In genomic region chr14:46787787-46788504, GRCm38 (mm10) we compare ENCODE assay signal across 8 mouse cellular contexts. TPM values are rescaled to one million over a fixed set of nuclear protein-coding genes. Genes with fewer than 3 reads are reported as not detected.
DNase-seq lines count a peak whose midpoint lies in the region; ATAC-seq lines count a peak whose summit lies in the region.

Cnih1 (minus strand) TSS chr14:46788411.

- H3K4me3 ChIP-seq in hindbrain, embryonic 16.5 days (ENCODE audit: low read length) = peak within 1 kb of the TSS; percentile 93
- H3K4me3 ChIP-seq in macrophage (ENCODE audit: inconsistent target) = peak within 1 kb of the TSS; percentile 57

- H3K36me3 ChIP-seq in hindbrain, embryonic 16.5 days (ENCODE audit: control insufficient read depth, insufficient read depth, low read length) = 0 out of 2 replicates have a peak, but pooled peaks cover 2% of the 10 kb centered on the region
- no peaks in the 10 kb centered on the region; the same call in 1 of the 2 replicates for H3K36me3 ChIP-seq in macrophage (ENCODE audit: inconsistent target)

- peaks cover 16% of the 10 kb centered on the region for H3K4me1 ChIP-seq in hindbrain, embryonic 16.5 days (ENCODE audit: control insufficient read depth, insufficient read depth, low read depth, low read length)

- ATAC-seq in hindbrain, embryonic 16.5 days = peak; percentile 97

- under 1% methylated on average over 63 of the region's 86 CpGs for WGBS in hindbrain, embryonic 16.5 days
- WGBS in macrophage (ENCODE audit: missing documents) = under 1% methylated on average over 76 of the region's 86 CpGs

- peak within 1 kb of the TSS; percentile 99 for H3K27ac ChIP-seq in hindbrain, embryonic 16.5 days (ENCODE audit: low read depth, low read length)
- H3K27ac ChIP-seq in macrophage = 0 out of 2 replicates have a peak within 1 kb of the TSS, but pooled peaks have one; percentile 8

- H3K27me3 ChIP-seq in hindbrain, embryonic 16.5 days (replicated peaks; ENCODE audit: control insufficient read depth, insufficient read depth, low read length) = no peaks in the 10 kb centered on the region

- no peaks in the 10 kb centered on the region for H3K9me3 ChIP-seq in hindbrain, embryonic 16.5 days (ENCODE audit: control insufficient read depth, low read length)

- H3K79me2 ChIP-seq in macrophage (ENCODE audit: inconsistent target) = peaks cover 47% of the 10 kb centered on the region

- peak; percentile 92 for DNase-seq in T-cell, adult 2 months (ENCODE audit: low spot score)
- peak; percentile 90 to 92 for DNase-seq in cerebellum, postnatal 36 days
- peak; percentile 87 for DNase-seq in gastrocnemius, adult 18-20 months (ENCODE audit: low spot score)
- peak; percentile 87 to 95 for DNase-seq in left cerebral cortex, adult 18-20 months (ENCODE audit: low spot score in 2 of 2)
- DNase-seq in right cerebral cortex, adult 18-20 months = peak; percentile 92
- peak; percentile 48 for DNase-seq in urinary bladder, postnatal 10 days (ENCODE audit: low spot score)

- H3K4me2 ChIP-seq in hindbrain, embryonic 16.5 days (ENCODE audit: low read length) = peak within 1 kb of the TSS; percentile 90

- H3K9ac ChIP-seq in hindbrain, embryonic 16.5 days (ENCODE audit: low read depth, low read length) = peak within 1 kb of the TSS; percentile 98

RNA-seq across cellular contexts. Expression of gene Cnih1, which starts in this region (rescaled TPM):
- 10 to 100 TPM; 55.0 to 57.3 TPM for total RNA-seq in gastrocnemius, adult 18-20 months (2021)
- polyA plus RNA-seq in hindbrain, embryonic 16.5 days (2015; fragmentation: Nextera tagmentation; extraction: Ambion mirVana) = 194 and 203 TPM in 2 replicates
- total RNA-seq in left cerebral cortex, adult 18-20 months (2021) = 10 to 100 TPM; 88.2 to 91.3 TPM
- total RNA-seq in macrophage (2018; cell fraction: chromatin; rRNA removed) = 10 to 100 TPM in 3 of 26 experiments, 1 to 10 TPM in 23; 1.1 to 26.7 (median 7.0) TPM
- total RNA-seq in macrophage (2018; cell fraction: cytosol; rRNA removed) = 10 to 100 TPM; 57.6 to 99.6 (median 79.9) TPM
- total RNA-seq in macrophage (2018; cell fraction: nucleus; rRNA removed) = 100 to 1,000 TPM in 2 of 26 experiments, 10 to 100 TPM in 24; 11.6 to 114 (median 32.7) TPM
- 83.7 to 122 TPM (median 95.7 TPM) in 3 replicates for polyA plus RNA-seq in macrophage (2018)

Comparison
In these comparisons a context has a peak if more than half of its experiments do, and no peak if none do; other contexts are left out.
1. Peak in every context shown above with its lines: DNase-seq, ATAC-seq, H3K4me3 ChIP-seq and H3K27ac ChIP-seq.